Mouse (Mus musculus) spleen, postnatal 14 days (tissue): ENCODE results near the gene Gm21394.
"Not testable (repeated sequence)": the region's sequence is repeated elsewhere in the genome, so short reads cannot be mapped to it uniquely, and the experiment has no call there.

Experiments used
- DNase-seq, 2 experiments: peaks; one replicate each; pipeline ENCODE4 v3.0.0; 2021 to 2022; ENCODE audit warnings: low spot score in 2 of 2

Gene Gm21394

GRCm38 (mm10) chrY:84564807-84565206, at the start of gene Gm21394:
Gene Gm21394 (minus strand): TSS chrY:84564907.
- DNase-seq, result not testable (repeated sequence)
